Mouse (Mus musculus) layer of hippocampus, postnatal 14 days (tissue): ENCODE results near the gene Nme6. TPM values are rescaled to one million over a fixed set of nuclear protein-coding genes. Genes with fewer than 3 reads are reported as not detected.

Experiments
- DNase-seq, 2 experiments: peaks; one replicate each; pipeline ENCODE4 v3.0.0; 2021 to 2022; ENCODE audit warnings: low spot score in 2 of 2, mixed read lengths in 1 of 2
- microRNA-seq, 2 experiments: library from miRNA; unstranded; fragments of <30 nt; microRNA quantifications; one replicate each; pipeline ENCODE4 v1.2.0; 2021
- total RNA-seq, 2 experiments: library from RNA; stranded (reverse); gene quantifications; 2 replicates each; pipeline ENCODE4 v1.2.3; 2021

Gene Nme6
- total RNA-seq, 2 experiments from 2014 or later = 9.1 to 10.6 TPM

GRCm38 (mm10) chr9:109870983-109871572, 38.5 kb downstream of the Nme6 start:
- DNase-seq = no peak

DNA sequence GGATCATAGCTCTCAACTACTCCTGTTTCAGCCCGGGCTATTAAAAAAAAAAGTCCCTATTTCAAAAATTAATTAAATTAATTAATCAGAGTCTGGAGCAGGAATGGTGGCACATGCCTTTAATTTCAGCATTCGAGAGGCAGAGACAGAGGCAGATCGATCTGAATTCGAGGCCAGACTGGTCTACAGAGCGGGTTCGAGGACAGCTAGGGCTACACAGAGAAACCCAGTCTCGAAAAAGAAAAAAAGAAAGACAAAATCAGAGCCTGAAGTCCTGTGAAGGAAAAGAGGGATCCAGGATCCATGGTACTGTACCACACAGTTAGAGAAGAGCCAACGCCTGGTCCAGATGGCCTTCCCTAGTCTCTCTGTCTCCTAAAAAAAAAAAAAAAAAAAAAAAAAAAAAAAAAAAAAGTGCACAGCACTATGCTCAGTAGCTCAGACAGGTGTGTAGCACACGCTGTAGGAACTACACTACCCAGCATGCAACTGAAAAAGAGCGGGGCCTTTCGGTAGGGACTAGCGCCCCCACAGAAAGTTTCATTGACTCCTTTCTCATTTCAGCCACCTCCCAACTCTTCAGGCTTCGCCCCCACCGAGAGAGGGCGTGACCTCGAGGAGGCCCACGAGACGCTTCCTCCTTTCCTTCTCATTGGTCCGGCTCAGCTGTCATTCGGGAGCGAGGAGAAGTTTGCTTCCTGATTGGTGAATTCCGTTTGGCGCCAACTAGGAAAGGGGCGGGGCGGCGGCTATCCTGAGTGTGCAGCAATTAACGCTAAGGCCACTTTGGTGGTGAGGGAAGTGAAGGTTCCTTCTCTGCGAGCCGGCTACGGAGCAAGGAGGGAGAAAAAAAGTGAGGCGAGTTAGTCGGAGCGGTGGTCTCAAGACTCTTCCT, 42.5 kb downstream of the Nme6 start, which contains the start of gene Cdc25a:
Gene Cdc25a, plus strand, starts transcription at position 783 of the 895 bp plus-strand sequence.
- peak; percentile 95 to 98 for DNase-seq

- no peak for DNase-seq
These were observed 43.4 kb downstream of the Nme6 start for GRCm38 (mm10) chr9:109875695-109876601.

DNA sequence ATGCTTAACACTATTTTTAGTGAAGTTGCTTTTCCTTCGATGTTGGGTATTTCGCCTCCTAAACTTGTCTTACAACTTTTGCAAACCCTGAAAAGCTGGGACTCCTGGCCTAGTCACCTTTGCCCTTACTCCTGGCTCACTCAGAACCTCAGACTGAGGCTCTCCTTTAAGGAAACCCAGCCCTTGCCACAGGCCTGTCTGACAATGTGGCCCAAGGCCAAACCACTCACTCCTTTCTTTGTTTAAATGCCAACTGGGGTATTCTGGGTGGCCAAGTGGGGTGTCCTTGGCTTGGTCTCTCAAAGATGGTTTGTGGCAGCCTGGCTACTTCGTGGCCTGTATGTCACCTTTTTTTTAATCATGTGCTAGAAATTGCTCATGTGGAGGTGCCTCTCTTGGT, 44.2 kb downstream of the Nme6 start:
- no peak for DNase-seq

DNA sequence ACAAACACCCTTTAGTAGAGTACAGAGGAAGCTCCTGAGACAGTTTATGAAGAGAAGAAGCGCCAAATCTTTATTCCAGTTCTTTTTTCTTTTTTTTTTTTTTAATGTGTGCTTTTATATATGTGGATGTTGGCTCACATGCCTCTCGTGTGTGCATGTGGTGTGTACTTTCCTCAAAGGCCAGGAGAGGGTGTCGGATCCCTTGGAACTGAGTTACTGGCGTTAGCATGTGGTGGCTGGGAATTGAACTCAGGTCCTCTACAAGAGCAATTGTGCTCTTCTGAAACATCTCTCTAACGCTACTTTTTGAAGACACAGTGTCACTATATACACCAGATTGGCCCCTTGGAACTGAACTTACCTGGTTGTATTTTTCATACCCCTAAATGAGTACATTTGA, 45.1 kb downstream of the Nme6 start:
- DNase-seq = no peak

- no peak for DNase-seq
These were observed 46.8 kb downstream of the Nme6 start for GRCm38 (mm10) chr9:109879305-109879704.

- no peak for DNase-seq
These were observed 53.7 kb downstream of the Nme6 start for GRCm38 (mm10) chr9:109886259-109886658.

DNA sequence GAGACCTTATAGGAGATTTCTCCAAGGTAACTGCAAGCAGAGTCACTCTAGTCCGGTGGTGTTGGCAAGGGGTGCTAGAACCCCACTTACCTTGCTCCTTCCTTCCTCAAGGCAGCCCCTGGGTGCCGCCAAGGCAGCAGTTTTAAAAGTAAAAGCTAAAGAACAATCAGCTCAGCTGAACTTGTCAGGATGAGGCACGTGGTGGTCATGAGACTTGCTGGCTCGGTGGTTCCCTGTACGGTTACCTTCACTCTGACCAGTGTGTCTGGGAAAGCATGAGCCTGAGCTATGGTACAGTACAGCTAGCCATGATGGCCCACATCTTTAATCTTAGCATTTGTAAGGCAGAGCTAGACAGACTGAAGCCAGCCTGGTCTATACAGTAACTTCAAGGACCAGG, 54.8 kb downstream of the Nme6 start:
- DNase-seq = no peak

GRCm38 (mm10) chr9:109891501-109891900, 59.0 kb downstream of the Nme6 start:
- no peak for DNase-seq

Small RNA genes lying within 50 kb of the gene (microRNA-seq; reads per million reads assigned to microRNA genes)
- gene Mir7089 = 0 to 0.28 reads per million in 2 experiments

Other genes with a start within 250 kb of the Nme6 start
- gene Fbxw24, start 206.7 kb upstream of the Nme6 start, total RNA-seq = not detected
- not detected for gene Fbxw25, start 168.1 kb upstream of the Nme6 start, total RNA-seq
- gene Fbxw18, start 130.0 kb upstream of the Nme6 start, total RNA-seq = not detected
- not detected for gene Fbxw26, start 86.7 kb upstream of the Nme6 start, total RNA-seq
- gene Fbxw27, start 42.1 kb upstream of the Nme6 start, total RNA-seq = not detected
- 10 to 100 TPM; 41.9 to 48.8 TPM for gene Spink8, start 20.5 kb upstream of the Nme6 start, total RNA-seq
- not detected for gene Camp, start 16.9 kb downstream of the Nme6 start, total RNA-seq
- gene Cdc25a, start 42.8 kb downstream of the Nme6 start, total RNA-seq = 1 to 10 TPM; 5.1 to 6.5 TPM
- 100 to 1,000 TPM; 625 to 628 TPM for gene Map4, start 98.7 kb downstream of the Nme6 start, total RNA-seq